ENCODE assay signal across 9 mouse cellular contexts in genomic region chr13:69987181-69987580, GRCm38 (mm10).
DNase-seq lines count a peak whose midpoint lies in the region; ATAC-seq lines count a peak whose summit lies in the region.
"Had no signal": no experiment of that assay in that cellular context is flagged by ENCODE, and none has a peak within 500 bp of the region (broad histone marks: within the 10 kb centered on the region; RNA-seq: fewer than 3 reads in every experiment).

No protein-coding gene starts in this region.

- no peaks in the 10 kb centered on the region for H3K9me3 ChIP-seq in heart, embryonic 13.5 days
- no peaks in the 10 kb centered on the region for H3K9me3 ChIP-seq in neural tube, embryonic 12.5 days
- H3K9me3 ChIP-seq in liver, embryonic 12.5 days (replicated peaks): no peaks in the 10 kb centered on the region
- H3K9me3 ChIP-seq: liver, embryonic 13.5 days had no signal

- no peak overlapping the region for H3K27ac ChIP-seq in heart, embryonic 13.5 days (replicated peaks)
- H3K27ac ChIP-seq in neural tube, embryonic 12.5 days: no peak overlapping the region
- no peak overlapping the region for H3K27ac ChIP-seq in liver, embryonic 12.5 days
- H3K27ac ChIP-seq: liver, embryonic 13.5 days had no signal

- H3K4me2 ChIP-seq in heart, embryonic 13.5 days: peak overlapping the region; percentile 46
- H3K4me2 ChIP-seq in neural tube, embryonic 12.5 days (replicated peaks): peak overlapping the region; percentile 34
- H3K4me2 ChIP-seq in liver, embryonic 12.5 days: no peak overlapping the region
- H3K4me2 ChIP-seq: liver, embryonic 13.5 days had no signal

- no peak overlapping the region for H3K4me3 ChIP-seq in heart, embryonic 13.5 days
- no peak overlapping the region for H3K4me3 ChIP-seq in neural tube, embryonic 12.5 days
- no peak overlapping the region for H3K4me3 ChIP-seq in liver, embryonic 12.5 days
- H3K4me3 ChIP-seq: liver, embryonic 13.5 days had no signal

- no peaks in the 10 kb centered on the region for H3K36me3 ChIP-seq in heart, embryonic 13.5 days
- no peaks in the 10 kb centered on the region for H3K36me3 ChIP-seq in neural tube, embryonic 12.5 days
- no peaks in the 10 kb centered on the region for H3K36me3 ChIP-seq in liver, embryonic 12.5 days
- H3K36me3 ChIP-seq: liver, embryonic 13.5 days had no signal

- WGBS in heart, embryonic 13.5 days: 15% methylated on average over 10 of the region's 10 CpGs
- 13% methylated on average over 10 of the region's 10 CpGs for WGBS in neural tube, embryonic 12.5 days
- 34% methylated on average over 10 of the region's 10 CpGs for WGBS in liver, embryonic 12.5 days (ENCODE audit: insufficient replicate concordance)

- 0 out of 2 replicates have a peak, but pooled peaks have one; percentile 31 for ATAC-seq in heart, embryonic 13.5 days (ENCODE audit: extremely low read depth, insufficient number of reproducible peaks, low FRiP score, low TSS enrichment)
- peak; percentile 65 for ATAC-seq in neural tube, embryonic 12.5 days (ENCODE audit: low FRiP score, low read depth)
- ATAC-seq in liver, embryonic 12.5 days: no peak

- peak; percentile 88 for DNase-seq in heart, adult 11 months
- DNase-seq in heart, postnatal 25 days (ENCODE audit: low spot score): no peak
- peak; percentile 63 for DNase-seq in embryo, embryonic 10.5 days (ENCODE audit: low spot score)
- peak; percentile 18 to 55 for DNase-seq in left cerebral cortex, postnatal 25 days (ENCODE audit: low spot score in 2 of 2)
- no peak for DNase-seq in spleen, postnatal 14 days (ENCODE audit: low spot score in 2 of 2)
- DNase-seq: liver, embryonic 13.5 days had no signal

- no peaks in the 10 kb centered on the region; the same call in 1 of the 2 replicates for H3K27me3 ChIP-seq in heart, embryonic 13.5 days (replicated peaks)
- H3K27me3 ChIP-seq in neural tube, embryonic 12.5 days (replicated peaks): 0 out of 2 replicates have a peak, but pooled peaks cover 5% of the 10 kb centered on the region
- H3K27me3 ChIP-seq in liver, embryonic 12.5 days (replicated peaks): no peaks in the 10 kb centered on the region
- H3K27me3 ChIP-seq: liver, embryonic 13.5 days had no signal

- no peak overlapping the region for H3K9ac ChIP-seq in heart, embryonic 13.5 days
- H3K9ac ChIP-seq in neural tube, embryonic 12.5 days: no peak overlapping the region
- H3K9ac ChIP-seq in liver, embryonic 12.5 days: no peak overlapping the region
- H3K9ac ChIP-seq: liver, embryonic 13.5 days had no signal

- H3K4me1 ChIP-seq in heart, embryonic 13.5 days: peaks cover 14% of the 10 kb centered on the region; the same call in 1 of the 2 replicates
- peaks cover 25% of the 10 kb centered on the region for H3K4me1 ChIP-seq in neural tube, embryonic 12.5 days
- no peaks in the 10 kb centered on the region for H3K4me1 ChIP-seq in liver, embryonic 12.5 days
- H3K4me1 ChIP-seq: liver, embryonic 13.5 days had no signal

- intact Hi-C loops in heart, postnatal 25 days (cut with DNase I): no loop called here
- intact Hi-C loops in left cerebral cortex, postnatal 25 days (cut with DNase I): no loop called here

Comparison
In these comparisons a context has a peak if more than half of its experiments do, and no peak if none do; other contexts are left out.
1. DNase-seq: peak in heart, adult 11 months (single experiment), embryo, embryonic 10.5 days (single experiment) and left cerebral cortex, postnatal 25 days (2 of 2); none in heart, postnatal 25 days (single experiment) and spleen, postnatal 14 days (0 of 2).